Mouse (Mus musculus) limb, embryonic 14.5 days (tissue): ENCODE results near the gene B3gnt8. TPM values are rescaled to one million over a fixed set of nuclear protein-coding genes. Genes with fewer than 3 reads are reported as not detected.

Experiments used
- ATAC-seq: fragments of 200-750 bp; cut with Nextera tagmentation; 2 replicates; pipeline ENCODE4 v1.8.0; 2017; ENCODE audit warnings: low read depth, moderate number of reproducible peaks, moderate TSS enrichment; ENCODE audit not compliant: low FRiP score
- DNase-seq: peaks from one replicate; pipeline ENCODE4 v3.0.0-alpha.2; 2015; ENCODE audit warnings: low spot score
- H3K27ac ChIP-seq: fragments of 300-500 bp; sonication (generic); replicated peaks from 2 replicates; pipeline ENCODE4 v1.5.1; 2014; ENCODE audit warnings: low read depth, mild to moderate bottlenecking, low read length, moderate library complexity, mixed read lengths
- H3K27me3 ChIP-seq: fragments of 300-500 bp; sonication (generic); 2 replicates; pipeline ENCODE4 v1.6.1; 2014; ENCODE audit warnings: low read length, mixed read lengths; ENCODE audit not compliant: control insufficient read depth, insufficient read depth
- H3K36me3 ChIP-seq: fragments of 300-500 bp; sonication (generic); 2 replicates; pipeline ENCODE4 v1.6.1; 2014; ENCODE audit warnings: mild to moderate bottlenecking, low read length, moderate library complexity, mixed read lengths; ENCODE audit not compliant: control insufficient read depth, insufficient read depth
- H3K4me1 ChIP-seq: fragments of 300-500 bp; sonication (generic); 2 replicates; pipeline ENCODE4 v1.6.1; 2014; ENCODE audit warnings: antibody characterized with exemption, low read length, mixed read lengths; ENCODE audit not compliant: control insufficient read depth, insufficient read depth
- H3K4me2 ChIP-seq: fragments of 300-500 bp; sonication (generic); replicated peaks from 2 replicates; pipeline ENCODE4 v1.6.1; 2014; ENCODE audit warnings: low read depth, mild to moderate bottlenecking, low read length, moderate library complexity; ENCODE audit not compliant: severe bottlenecking
- H3K4me3 ChIP-seq: fragments of 300-500 bp; sonication (generic); replicated peaks from 2 replicates; pipeline ENCODE4 v1.5.1; 2014; ENCODE audit warnings: low read length
- H3K9ac ChIP-seq: fragments of 300-500 bp; sonication (generic); 2 replicates; pipeline ENCODE4 v1.6.1; 2014; ENCODE audit warnings: mild to moderate bottlenecking, low read depth, low read length, moderate library complexity; ENCODE audit not compliant: severe bottlenecking
- H3K9me3 ChIP-seq: fragments of 300-500 bp; sonication (generic); 2 replicates; pipeline ENCODE4 v1.6.1; 2016; ENCODE audit warnings: low read length; ENCODE audit not compliant: control insufficient read depth
- POLR2A ChIP-seq: fragments of 200-500 bp; IDR thresholded peaks from 2 replicates; pipeline ENCODE4 v1.8.0; 2012; ENCODE audit warnings: inconsistent platforms, mild to moderate bottlenecking, moderate library complexity, borderline replicate concordance; ENCODE audit not compliant: insufficient read depth, insufficient read length; ENCODE audit errors: extremely low read depth
- WGBS: fragments of 180-500 bp; shearing (Covaris S2); extraction: QIAGEN DNeasy Blood & Tissue Kit; methylation state at CpG from one replicate; pipeline ENCODE4 v1.1.7; 2014; 5-methylcytosine and 5-hydroxymethylcytosine counted together
- polyA plus RNA-seq, 2 experiments: library from polyadenylated mRNA; depleted of rRNA in 1 of 2; stranded (reverse) in 1 of 2; unstranded in 1 of 2; fragments of >200 nt; fragmentation: Nextera tagmentation in 1 of 2; extraction: Ambion mirVana in 1 of 2; gene quantifications; 2 replicates each; pipeline versions ENCODE4 v1.2.1 to v1.2.3; 2012 to 2014

Gene B3gnt8
- polyA plus RNA-seq, 2 experiments: 5.1 to 6.2 TPM

DNA sequence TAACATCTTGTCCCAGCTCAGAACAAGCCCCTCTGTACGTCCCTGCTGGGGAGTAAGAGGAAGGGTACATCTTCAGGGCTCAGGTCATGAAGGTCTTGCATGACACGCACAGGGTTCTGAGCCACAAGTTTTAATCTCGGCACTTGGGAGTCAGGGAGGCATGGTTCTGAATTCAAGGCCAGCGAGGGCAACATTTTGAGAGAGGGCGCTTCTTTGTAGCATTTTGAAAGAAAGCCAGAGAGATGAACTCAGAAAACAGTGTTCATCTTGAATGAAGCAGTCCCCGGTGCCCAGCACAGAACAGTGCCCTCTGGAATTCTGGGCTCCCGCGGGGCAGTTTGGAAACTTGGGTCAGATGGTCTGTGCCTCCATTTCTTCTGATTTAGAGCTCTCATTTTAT is 39.9 kb downstream of the B3gnt8 start:
- no peak overlapping the region for H3K4me3 ChIP-seq
- H3K27ac ChIP-seq: no peak overlapping the region
- no peaks in the 10 kb centered on the region for H3K4me1 ChIP-seq
- DNase-seq (no peak), ATAC-seq (no peak)
- no peaks in the 10 kb centered on the region for H3K27me3 ChIP-seq
- no peak overlapping the region for H3K4me2 ChIP-seq
- H3K9ac ChIP-seq: no peak overlapping the region
- TF ChIP-seq POLR2A: no peak
- 96% methylated on average over 8 of the region's 8 CpGs for WGBS
- peaks cover 50% of the 10 kb centered on the region for H3K36me3 ChIP-seq
- no peaks in the 10 kb centered on the region for H3K9me3 ChIP-seq

DNA sequence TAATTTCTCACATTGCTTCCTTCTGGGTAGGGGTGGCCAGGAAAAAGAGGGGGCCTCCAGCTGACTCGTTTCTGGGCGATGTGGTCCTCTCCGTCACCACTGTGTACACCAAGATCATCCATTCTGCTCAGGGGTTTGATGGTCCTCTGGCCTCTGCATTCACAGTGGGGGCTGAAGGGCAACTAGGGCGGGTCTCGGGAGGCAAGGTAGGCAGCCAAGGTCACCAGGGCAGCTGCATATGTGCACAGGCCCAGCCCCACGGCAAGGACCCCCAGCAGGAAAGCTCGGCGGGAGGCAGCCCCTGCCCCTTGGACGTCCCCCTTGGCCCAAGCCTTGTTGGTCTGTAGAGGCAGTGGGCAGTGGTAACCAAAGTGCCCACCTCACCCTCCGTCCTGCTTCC is 42.7 kb downstream of the B3gnt8 start:
- H3K27me3 ChIP-seq: peaks cover 8% of the 10 kb centered on the region
- no peak overlapping the region for H3K9ac ChIP-seq
- no peak for ATAC-seq
- DNase-seq: no peak
- no peaks in the 10 kb centered on the region for H3K9me3 ChIP-seq
- no peak overlapping the region for H3K4me3 ChIP-seq
- no peak overlapping the region for H3K27ac ChIP-seq
- WGBS: 93% methylated on average over 10 of the region's 10 CpGs
- TF ChIP-seq POLR2A: no peak
- H3K36me3 ChIP-seq: peaks cover 38% of the 10 kb centered on the region
- H3K4me1 ChIP-seq: no peaks in the 10 kb centered on the region
- no peak overlapping the region for H3K4me2 ChIP-seq

DNA sequence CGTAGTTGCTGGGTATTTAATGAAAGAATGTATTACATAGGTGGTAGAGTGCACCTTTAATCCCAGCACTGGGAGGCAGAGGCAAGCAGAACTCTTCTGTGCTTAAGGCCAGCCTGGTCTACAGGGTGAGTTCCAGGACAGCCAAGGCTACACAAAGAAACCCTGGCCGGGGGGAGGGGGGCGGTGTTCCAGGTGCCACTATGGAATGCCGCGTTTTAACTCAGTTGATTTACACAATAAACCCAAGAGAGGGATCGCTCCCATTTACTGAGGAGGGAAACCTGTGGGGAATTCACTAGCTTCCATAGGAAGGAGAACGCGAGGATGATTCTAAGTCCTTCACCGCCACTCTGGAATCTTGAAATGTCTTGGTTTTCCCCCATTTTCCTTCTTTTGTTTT is 43.2 kb downstream of the B3gnt8 start:
- H3K4me2 ChIP-seq: no peak overlapping the region
- no peaks in the 10 kb centered on the region for H3K4me1 ChIP-seq
- DNase-seq: no peak
- no peak overlapping the region for H3K4me3 ChIP-seq
- 77% methylated on average over 9 of the region's 9 CpGs for WGBS
- no peak overlapping the region for H3K27ac ChIP-seq
- H3K27me3 ChIP-seq: peaks cover 13% of the 10 kb centered on the region
- H3K9me3 ChIP-seq: no peaks in the 10 kb centered on the region
- no peak for TF ChIP-seq POLR2A
- peaks cover 33% of the 10 kb centered on the region for H3K36me3 ChIP-seq
- no peak overlapping the region for H3K9ac ChIP-seq
- no peak for ATAC-seq

DNA sequence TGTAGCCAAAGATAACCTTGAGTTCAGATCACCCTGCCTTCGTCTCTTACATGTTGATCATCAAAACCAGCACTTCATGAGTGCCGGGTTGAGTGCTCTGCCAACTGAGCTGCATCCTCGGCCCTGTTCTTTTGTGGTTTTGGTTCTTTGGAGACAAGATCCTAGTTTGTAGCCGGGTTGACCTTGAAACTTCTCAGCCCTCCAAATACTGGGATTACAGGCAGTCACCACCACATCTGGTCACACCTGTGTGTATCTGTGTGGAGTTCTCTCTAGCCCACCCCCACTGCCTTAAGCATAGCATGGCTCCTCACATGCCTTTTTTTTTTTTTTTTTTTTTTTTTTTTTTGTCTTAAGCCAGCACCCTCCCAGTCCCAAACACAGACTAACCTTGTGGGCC is 43.6 kb downstream of the B3gnt8 start:
- ATAC-seq: no peak
- Histone ChIP-seq H3K9me3 (no peaks in the 10 kb centered on the region), H3K27me3 (peaks cover 18% of the 10 kb centered on the region), H3K9ac (no peak overlapping the region), H3K4me2 (no peak overlapping the region), H3K4me1 (peaks cover 3% of the 10 kb centered on the region; the same call in 1 of the 2 replicates), H3K27ac (no peak overlapping the region), H3K4me3 (no peak overlapping the region), H3K36me3 (peaks cover 28% of the 10 kb centered on the region)
- WGBS: 93% methylated on average over 4 of the region's 4 CpGs
- no peak for TF ChIP-seq POLR2A
- no peak for DNase-seq

DNA sequence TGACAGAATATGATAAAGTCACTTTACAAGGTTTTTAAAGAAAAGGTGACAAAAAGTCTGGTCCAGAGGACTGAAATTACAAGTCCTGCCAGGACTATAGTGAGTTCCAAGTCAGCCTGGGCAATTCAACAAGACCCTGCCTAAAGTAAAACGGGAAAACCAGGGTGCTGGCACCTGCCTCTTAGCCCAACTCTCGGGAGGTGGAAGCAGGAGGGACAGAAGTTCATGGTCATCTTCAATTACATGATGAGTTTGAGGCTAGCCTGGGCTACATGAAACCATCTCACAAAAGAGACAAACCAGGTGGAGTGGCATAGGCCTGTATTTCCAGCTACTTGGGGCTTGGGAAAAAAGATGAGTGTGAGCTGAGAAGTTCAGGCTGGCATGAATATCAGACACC is 45.2 kb downstream of the B3gnt8 start:
- Histone ChIP-seq H3K27me3 (peaks cover 25% of the 10 kb centered on the region), H3K4me1 (peaks cover 3% of the 10 kb centered on the region; the same call in 1 of the 2 replicates), H3K4me3 (no peak overlapping the region), H3K9me3 (no peaks in the 10 kb centered on the region), H3K27ac (no peak overlapping the region), H3K4me2 (no peak overlapping the region), H3K36me3 (peaks cover 21% of the 10 kb centered on the region), H3K9ac (no peak overlapping the region)
- ATAC-seq (no peak), DNase-seq (no peak)
- 66% methylated on average over 2 of the region's 2 CpGs for WGBS
- TF ChIP-seq POLR2A: no peak

DNA sequence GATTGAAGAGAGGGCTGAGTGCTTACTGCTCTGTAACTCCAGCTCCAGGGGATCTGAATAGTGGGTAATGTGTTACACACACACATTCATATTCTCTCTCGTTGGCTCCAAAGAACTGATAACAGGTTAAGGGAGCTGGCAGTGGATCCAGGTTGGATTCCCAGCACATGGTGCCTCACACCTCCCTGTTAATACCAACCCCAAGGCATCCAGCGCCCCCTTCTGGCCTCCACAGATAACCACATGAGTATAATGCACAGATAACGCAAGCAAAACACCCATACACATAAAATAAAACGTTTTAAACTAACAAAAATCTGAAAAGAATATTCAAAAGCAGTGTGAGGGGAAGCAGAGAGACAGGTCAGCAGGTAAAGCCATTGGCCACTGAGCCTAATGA is 46.0 kb downstream of the B3gnt8 start:
- no peak overlapping the region for H3K4me3 ChIP-seq
- no peak overlapping the region for H3K4me2 ChIP-seq
- no peaks in the 10 kb centered on the region for H3K9me3 ChIP-seq
- no peak overlapping the region for H3K9ac ChIP-seq
- TF ChIP-seq POLR2A: no peak
- WGBS: 53% methylated on average over 4 of the region's 4 CpGs
- peaks cover 18% of the 10 kb centered on the region for H3K36me3 ChIP-seq
- H3K27ac ChIP-seq: no peak overlapping the region
- peaks cover 25% of the 10 kb centered on the region for H3K27me3 ChIP-seq
- peaks cover 3% of the 10 kb centered on the region; the same call in 1 of the 2 replicates for H3K4me1 ChIP-seq
- ATAC-seq (no peak), DNase-seq (no peak)
